Mouse (Mus musculus): Measurements from ENCODE around the gene Sucla2. TPM values are rescaled to one million over a fixed set of nuclear protein-coding genes. Genes with fewer than 3 reads are reported as not detected.

Sucla2 gene
- polyA plus RNA-seq, 1 experiment = 143 TPM

GRCm38 (mm10) chr14:73571143-73571542, 46.0 kb downstream of the Sucla2 start:
- Histone ChIP-seq H3K27me3 (ENCODE audit: control insufficient read depth, insufficient read depth, low read length) (no peaks in the 10 kb centered on the region), H3K36me3 (ENCODE audit: control insufficient read depth, insufficient read depth, low read length) (no peaks in the 10 kb centered on the region; the same call in 1 of the 2 replicates), H3K4me1 (ENCODE audit: control insufficient read depth, insufficient read depth, low read length) (no peaks in the 10 kb centered on the region; the same call in 1 of the 2 replicates), H3K27ac (ENCODE audit: control insufficient read depth, insufficient read depth, low read depth, low read length) (no peak overlapping the region), H3K4me3 (ENCODE audit: control insufficient read depth, low read depth, low read length) (no peak overlapping the region)
- TF ChIP-seq CTCF (IDR thresholded peaks at IDR 0.05; ENCODE audit: control insufficient read depth, insufficient read depth, insufficient replicate concordance, low read depth, low read length) = no peak
- TF ChIP-seq POLR2A (IDR thresholded peaks at IDR 0.05; ENCODE audit: control insufficient read depth, low read depth, low read length) = no peak

- Histone ChIP-seq H3K27me3 (ENCODE audit: control insufficient read depth, insufficient read depth, low read length) (no peaks in the 10 kb centered on the region), H3K4me3 (ENCODE audit: control insufficient read depth, low read depth, low read length) (no peak overlapping the region), H3K36me3 (ENCODE audit: control insufficient read depth, insufficient read depth, low read length) (no peaks in the 10 kb centered on the region; the same call in 1 of the 2 replicates), H3K27ac (ENCODE audit: control insufficient read depth, insufficient read depth, low read depth, low read length) (no peak overlapping the region), H3K4me1 (ENCODE audit: control insufficient read depth, insufficient read depth, low read length) (no peaks in the 10 kb centered on the region; the same call in 1 of the 2 replicates)
- TF ChIP-seq POLR2A (IDR thresholded peaks at IDR 0.05; ENCODE audit: control insufficient read depth, low read depth, low read length) (no peak), CTCF (IDR thresholded peaks at IDR 0.05; ENCODE audit: control insufficient read depth, insufficient read depth, insufficient replicate concordance, low read depth, low read length) (no peak)
Observed at GRCm38 (mm10) chr14:73574053-73574452, 48.9 kb downstream of the Sucla2 start.

- no peaks in the 10 kb centered on the region; the same call in 1 of the 2 replicates for H3K4me1 ChIP-seq (ENCODE audit: control insufficient read depth, insufficient read depth, low read length)
- H3K27me3 ChIP-seq (ENCODE audit: control insufficient read depth, insufficient read depth, low read length) = no peaks in the 10 kb centered on the region
- H3K27ac ChIP-seq (ENCODE audit: control insufficient read depth, insufficient read depth, low read depth, low read length) = peak overlapping the region; percentile 73
- H3K4me3 ChIP-seq (ENCODE audit: control insufficient read depth, low read depth, low read length) = peak overlapping the region; percentile 21; the same call in 1 of the 2 replicates
- TF ChIP-seq POLR2A (IDR thresholded peaks at IDR 0.05; ENCODE audit: control insufficient read depth, low read depth, low read length) (no peak), CTCF (IDR thresholded peaks at IDR 0.05; ENCODE audit: control insufficient read depth, insufficient read depth, insufficient replicate concordance, low read depth, low read length) (no peak)
- H3K36me3 ChIP-seq (ENCODE audit: control insufficient read depth, insufficient read depth, low read length) = no peaks in the 10 kb centered on the region
Observed at GRCm38 (mm10) chr14:73576336-73576735, 51.2 kb downstream of the Sucla2 start.

- TF ChIP-seq CTCF (IDR thresholded peaks at IDR 0.05; ENCODE audit: control insufficient read depth, insufficient read depth, insufficient replicate concordance, low read depth, low read length) (peak; percentile 6; the same call in 1 of the 2 replicates), POLR2A (IDR thresholded peaks at IDR 0.05; ENCODE audit: control insufficient read depth, low read depth, low read length) (no peak)
- H3K4me1 ChIP-seq (ENCODE audit: control insufficient read depth, insufficient read depth, low read length) = no peaks in the 10 kb centered on the region
- no peaks in the 10 kb centered on the region for H3K27me3 ChIP-seq (ENCODE audit: control insufficient read depth, insufficient read depth, low read length)
- peaks cover 1% of the 10 kb centered on the region for H3K36me3 ChIP-seq (ENCODE audit: control insufficient read depth, insufficient read depth, low read length)
- H3K4me3 ChIP-seq (ENCODE audit: control insufficient read depth, low read depth, low read length) = no peak overlapping the region
- H3K27ac ChIP-seq (ENCODE audit: control insufficient read depth, insufficient read depth, low read depth, low read length) = no peak overlapping the region
Observed at GRCm38 (mm10) chr14:73588080-73588479, 63.0 kb downstream of the Sucla2 start.

- Histone ChIP-seq H3K4me3 (ENCODE audit: control insufficient read depth, low read depth, low read length) (no peak overlapping the region), H3K36me3 (ENCODE audit: control insufficient read depth, insufficient read depth, low read length) (peaks cover 2% of the 10 kb centered on the region)
Observed at GRCm38 (mm10) chr14:73592166-73592565, 67.0 kb downstream of the Sucla2 start.

GRCm38 (mm10) chr14:73599720-73600119, 74.6 kb downstream of the Sucla2 start:
- Histone ChIP-seq H3K36me3 (ENCODE audit: control insufficient read depth, insufficient read depth, low read length) (no peaks in the 10 kb centered on the region), H3K4me3 (ENCODE audit: control insufficient read depth, low read depth, low read length) (no peak overlapping the region), H3K4me1 (ENCODE audit: control insufficient read depth, insufficient read depth, low read length) (no peaks in the 10 kb centered on the region), H3K27ac (ENCODE audit: control insufficient read depth, insufficient read depth, low read depth, low read length) (no peak overlapping the region), H3K27me3 (ENCODE audit: control insufficient read depth, insufficient read depth, low read length) (no peaks in the 10 kb centered on the region)
- TF ChIP-seq POLR2A (IDR thresholded peaks at IDR 0.05; ENCODE audit: control insufficient read depth, low read depth, low read length) (no peak), CTCF (IDR thresholded peaks at IDR 0.05; ENCODE audit: control insufficient read depth, insufficient read depth, insufficient replicate concordance, low read depth, low read length) (no peak)

More at GRCm38 (mm10) chr14:73592166-73592565, 67.0 kb downstream of the Sucla2 start:
- no peaks in the 10 kb centered on the region for H3K27me3 ChIP-seq (ENCODE audit: control insufficient read depth, insufficient read depth, low read length)
- H3K4me1 ChIP-seq (ENCODE audit: control insufficient read depth, insufficient read depth, low read length) = no peaks in the 10 kb centered on the region
- H3K27ac ChIP-seq (ENCODE audit: control insufficient read depth, insufficient read depth, low read depth, low read length) = no peak overlapping the region
- no peak for TF ChIP-seq CTCF (IDR thresholded peaks at IDR 0.05; ENCODE audit: control insufficient read depth, insufficient read depth, insufficient replicate concordance, low read depth, low read length)

GRCm38 (mm10) chr14:73607732-73608131, 82.6 kb downstream of the Sucla2 start:
- TF ChIP-seq CTCF (IDR thresholded peaks at IDR 0.05; ENCODE audit: control insufficient read depth, insufficient read depth, insufficient replicate concordance, low read depth, low read length) (no peak), POLR2A (IDR thresholded peaks at IDR 0.05; ENCODE audit: control insufficient read depth, low read depth, low read length) (no peak)
- no peaks in the 10 kb centered on the region for H3K27me3 ChIP-seq (ENCODE audit: control insufficient read depth, insufficient read depth, low read length)
- no peaks in the 10 kb centered on the region for H3K36me3 ChIP-seq (ENCODE audit: control insufficient read depth, insufficient read depth, low read length)
- H3K4me1 ChIP-seq (ENCODE audit: control insufficient read depth, insufficient read depth, low read length) = no peaks in the 10 kb centered on the region
- no peak overlapping the region for H3K27ac ChIP-seq (ENCODE audit: control insufficient read depth, insufficient read depth, low read depth, low read length)
- H3K4me3 ChIP-seq (ENCODE audit: control insufficient read depth, low read depth, low read length) = no peak overlapping the region
